ENCODE assay signal across 10 mouse cellular contexts in the genomic region with DNA sequence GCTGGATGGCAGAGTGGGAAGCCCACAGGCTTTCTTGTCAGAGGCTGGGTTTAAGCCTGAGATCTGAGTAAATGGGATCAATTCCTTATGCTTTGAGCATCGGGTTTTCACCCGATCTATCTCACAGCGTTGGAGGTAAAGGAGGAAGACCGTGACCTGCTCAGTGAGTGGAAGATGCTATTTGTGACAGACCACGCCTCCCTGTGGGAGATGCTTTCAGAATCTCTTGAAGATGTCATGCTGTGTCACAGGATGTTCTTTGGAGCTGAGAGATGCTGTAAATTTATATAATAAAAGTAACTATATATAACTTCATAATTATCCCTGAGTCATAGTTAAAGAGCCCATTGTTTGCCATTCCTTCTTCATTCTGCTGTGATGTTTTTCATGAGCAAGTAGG. TPM values are rescaled to one million over a fixed set of nuclear protein-coding genes. Genes with fewer than 3 reads are reported as not detected.
"Had no signal": no experiment of that assay in that cellular context is flagged by ENCODE, and none has a peak within 500 bp of the region (broad histone marks: within the 10 kb centered on the region; RNA-seq: fewer than 3 reads in every experiment).

No protein-coding gene starts in this region.

- DNase-seq: kidney, adult 18-20 months; kidney, postnatal 10 days; kidney, postnatal 4 days; liver, embryonic 13.5 days; lung, adult 18-20 months; thymus, adult 18-20 months; thymus, postnatal 14 days had no signal

RNA-seq across cellular contexts. Expression of a gene that starts 14.4 kb away (rescaled TPM):
- total RNA-seq: megakaryocyte-erythroid progenitor cell, adult 5-6 weeks had no signal

RNA-seq across cellular contexts. Expression of a gene that starts 28.3 kb away (rescaled TPM):
- total RNA-seq: layer of hippocampus, adult 2 months; megakaryocyte-erythroid progenitor cell, adult 5-6 weeks; midbrain, postnatal 0 days had no signal
